Mouse (Mus musculus): Measurements from ENCODE around the gene Nek10.

DNA sequence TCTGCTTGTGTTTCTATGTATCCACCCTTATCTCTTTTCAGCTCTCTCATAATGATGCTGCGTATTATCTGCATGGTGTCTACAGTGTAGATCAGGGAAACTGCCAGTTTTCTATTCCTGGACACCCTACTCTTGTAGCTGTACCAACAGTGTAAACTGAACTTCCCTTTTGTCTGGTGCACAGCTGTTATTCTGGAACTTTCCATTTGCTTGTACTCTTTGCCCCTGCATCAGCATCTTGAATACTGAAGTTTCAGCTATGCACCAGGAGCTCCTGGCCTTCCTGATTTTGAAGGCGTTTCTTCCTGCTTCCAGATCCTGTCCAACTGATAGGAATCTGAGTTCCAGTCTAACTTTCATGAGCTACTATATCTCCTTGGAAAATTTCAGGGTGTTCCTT lies 66.0 kb downstream of the Nek10 start:
- no peak for TF ChIP-seq CTCF (IDR thresholded peaks at IDR 0.05; ENCODE audit: low read depth, low read length)
- no peak for TF ChIP-seq GATA1 (IDR thresholded peaks at IDR 0.05; ENCODE audit: borderline replicate concordance, low read length)
- TF ChIP-seq TAL1 (conservative IDR thresholded peaks at IDR 0.05; ENCODE audit: low read depth, low read length): no peak
- TF ChIP-seq POLR2AphosphoS5 (IDR thresholded peaks at IDR 0.05; ENCODE audit: insufficient replicate concordance, low read depth, low read length): no peak
- no peak for TF ChIP-seq GATA2 (IDR thresholded peaks at IDR 0.05; ENCODE audit: borderline replicate concordance, low read depth, low read length)
